Mouse (Mus musculus): ENCODE results near the gene Rc3h1. TPM values are rescaled to one million over a fixed set of nuclear protein-coding genes. Genes with fewer than 3 reads are reported as not detected.
"Not testable (repeated sequence)": the region's sequence is repeated elsewhere in the genome, so short reads cannot be mapped to it uniquely, and the experiment has no call there.

Rc3h1 gene
- polyA plus RNA-seq, 1 experiment from 2014 or later = 8.9 TPM

DNA sequence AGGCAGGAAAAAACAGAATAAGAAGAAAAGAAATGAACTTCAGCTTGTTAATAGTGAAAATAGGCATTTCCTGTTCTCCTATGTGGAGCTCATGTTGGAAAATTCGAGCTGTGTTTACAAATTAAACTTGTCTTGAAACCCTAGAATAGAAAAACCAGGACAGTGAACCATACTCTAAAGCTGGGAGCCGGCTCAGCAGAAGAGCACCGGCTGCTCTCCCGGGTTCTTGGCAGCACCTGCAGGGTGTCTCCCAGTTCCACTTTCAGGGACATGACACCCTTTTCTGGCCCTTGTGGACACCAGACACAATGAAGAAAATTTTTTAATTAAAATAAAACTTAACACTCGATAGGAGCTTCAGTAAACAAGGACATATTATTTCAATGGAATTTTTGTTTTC is 62.4 kb downstream of the Rc3h1 start:
- no peak overlapping the region for H3K4me3 ChIP-seq
- H3K9me3 ChIP-seq = no peaks in the 10 kb centered on the region
- peaks cover 81% of the 10 kb centered on the region for H3K36me3 ChIP-seq (replicated peaks)
- no peak overlapping the region for H3K27ac ChIP-seq (replicated peaks)
- whole genome bisulfite sequencing = 84% methylated on average over 5 of the region's 5 CpGs
- H3K27me3 ChIP-seq (replicated peaks; ENCODE audit: low read depth, poor library complexity, severe bottlenecking) = no peaks in the 10 kb centered on the region
- DNase-seq (ENCODE audit: low spot score) = no peak
- no peaks in the 10 kb centered on the region for H3K4me1 ChIP-seq

DNA sequence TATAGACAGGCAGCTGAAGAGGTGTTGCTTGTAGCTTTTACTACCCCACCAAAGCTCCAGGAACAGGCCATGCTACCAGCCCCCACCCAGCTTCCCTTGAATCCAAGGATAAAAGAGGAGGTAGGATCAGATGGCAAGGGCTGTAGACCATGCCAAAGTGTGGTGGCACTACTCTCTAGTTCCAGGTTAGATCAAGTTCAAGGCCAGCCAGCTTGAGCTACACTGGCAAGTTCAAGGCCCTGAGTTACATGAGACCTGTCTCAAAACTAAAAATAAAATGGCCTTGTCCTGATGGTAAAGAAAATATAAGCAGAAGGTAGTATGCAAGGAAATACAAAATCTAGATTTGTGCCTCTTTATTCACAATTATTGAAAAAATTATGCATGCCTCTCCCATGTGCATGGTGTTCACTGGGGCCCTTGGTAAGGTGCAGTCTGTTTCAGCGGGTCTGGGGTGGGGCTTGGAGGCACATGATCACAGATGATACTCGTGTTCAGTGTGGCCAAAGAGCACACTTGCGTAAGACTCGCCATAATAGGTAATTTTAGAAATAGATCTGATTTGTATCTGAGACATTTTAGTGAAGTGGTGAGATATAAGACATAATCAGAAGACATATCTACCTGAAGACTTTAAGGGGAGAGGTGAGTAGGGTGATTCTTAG is 72.0 kb downstream of the Rc3h1 start, which contains the start of gene Serpinc1:
Serpinc1 (plus strand) TSS at position 515 of the 665 bp plus-strand sequence.
- H3K27me3 ChIP-seq (replicated peaks; ENCODE audit: low read depth, poor library complexity, severe bottlenecking) = no peaks in the 10 kb centered on the region
- WGBS = 91% methylated on average over 4 of the region's 4 CpGs
- H3K36me3 ChIP-seq (replicated peaks) = peaks cover 9% of the 10 kb centered on the region; the same call in 1 of the 2 replicates
- H3K4me1 ChIP-seq = no peaks in the 10 kb centered on the region
- no peak within 1 kb of the TSS for H3K27ac ChIP-seq (replicated peaks)
- no peak within 1 kb of the TSS for H3K4me3 ChIP-seq
- no peak for DNase-seq (ENCODE audit: low spot score)
- no peaks in the 10 kb centered on the region for H3K9me3 ChIP-seq

DNA sequence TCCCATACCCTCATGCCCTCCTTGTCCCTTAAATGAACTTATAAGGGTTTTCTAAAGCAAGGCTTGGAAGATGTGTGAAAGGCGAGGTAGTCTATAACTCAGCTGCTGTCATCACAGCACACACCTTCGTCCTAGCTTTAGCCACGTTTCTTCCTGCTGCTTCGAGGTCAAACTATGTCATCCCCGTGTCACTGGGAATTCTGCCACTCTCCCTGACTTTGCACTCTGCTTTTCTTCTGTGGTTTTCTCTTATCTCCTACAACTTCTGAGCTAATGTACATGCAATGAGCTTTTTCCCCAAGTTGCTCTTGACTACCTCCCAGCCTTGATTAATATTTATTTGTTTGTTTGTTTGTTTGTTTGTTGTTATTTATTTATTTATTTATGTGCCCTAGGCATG is 73.8 kb downstream of the Rc3h1 start:
- peaks cover 9% of the 10 kb centered on the region; the same call in 1 of the 2 replicates for H3K36me3 ChIP-seq (replicated peaks)
- H3K9me3 ChIP-seq = no peaks in the 10 kb centered on the region
- H3K4me1 ChIP-seq = peaks cover 3% of the 10 kb centered on the region; the same call in 1 of the 2 replicates
- DNase-seq (ENCODE audit: low spot score) = no peak
- 89% methylated on average over 5 of the region's 5 CpGs for WGBS
- H3K4me3 ChIP-seq = no peak overlapping the region
- no peak overlapping the region for H3K27ac ChIP-seq (replicated peaks)
- no peaks in the 10 kb centered on the region for H3K27me3 ChIP-seq (replicated peaks; ENCODE audit: low read depth, poor library complexity, severe bottlenecking)

DNA sequence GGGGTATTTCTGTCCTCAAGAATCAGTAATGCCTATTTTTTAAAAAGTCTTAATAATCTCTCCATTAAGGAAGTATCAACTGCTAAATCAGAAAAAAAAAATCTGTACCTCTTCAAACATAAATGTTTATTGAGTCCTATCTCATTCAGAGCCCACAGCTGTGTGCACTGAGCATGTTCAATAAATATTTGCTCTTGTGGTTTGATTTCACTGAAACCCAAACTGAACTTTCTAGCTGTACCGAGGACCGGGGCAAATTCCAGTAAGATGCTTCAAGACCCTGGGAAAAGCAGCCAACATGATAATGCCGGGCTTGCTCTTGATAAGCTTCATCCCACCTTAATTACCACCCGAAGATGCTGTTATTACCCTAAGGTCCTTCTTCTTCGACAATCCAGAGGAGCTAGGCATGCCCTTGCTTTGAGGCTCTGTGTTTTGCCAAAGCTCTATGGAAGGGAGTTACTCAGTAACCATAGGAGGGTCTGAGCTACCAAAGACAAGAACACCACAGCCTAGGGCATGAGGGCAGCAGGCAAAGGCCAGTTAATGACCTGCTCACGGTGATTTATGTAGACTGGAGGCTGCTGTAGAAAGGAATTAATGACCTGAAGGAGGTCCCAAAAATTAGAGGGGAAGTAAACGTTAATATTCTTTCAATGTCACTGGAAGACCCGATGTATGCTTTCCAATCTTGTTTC is 74.5 kb downstream of the Rc3h1 start:
- no peak for DNase-seq (ENCODE audit: low spot score)
- Histone ChIP-seq H3K4me1 (peaks cover 8% of the 10 kb centered on the region; the same call in 1 of the 2 replicates), H3K27ac (replicated peaks) (no peak overlapping the region), H3K36me3 (replicated peaks) (0 out of 2 replicates have a peak, but pooled peaks cover 5% of the 10 kb centered on the region), H3K9me3 (no peaks in the 10 kb centered on the region), H3K4me3 (no peak overlapping the region), H3K27me3 (replicated peaks; ENCODE audit: low read depth, poor library complexity, severe bottlenecking) (no peaks in the 10 kb centered on the region)
- 87% methylated on average over 8 of the region's 8 CpGs for WGBS

DNA sequence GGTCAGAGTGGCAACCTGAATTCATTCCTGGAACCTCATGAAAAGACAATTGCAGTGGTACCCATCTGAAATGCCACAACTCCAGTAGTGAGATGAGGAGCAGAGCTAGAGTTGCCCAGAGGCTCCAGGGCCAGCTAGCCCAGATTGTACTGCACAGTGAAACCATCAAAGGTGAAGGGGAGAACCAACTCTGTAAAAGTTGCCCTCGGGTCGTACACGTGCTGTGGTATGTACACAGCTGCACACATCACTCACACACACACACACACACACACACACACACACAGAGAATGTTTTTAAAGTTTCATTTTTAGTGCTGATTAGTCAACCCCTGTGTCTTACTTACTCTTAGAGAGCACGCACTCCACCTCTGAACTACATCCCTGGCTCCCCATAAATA is 75.1 kb downstream of the Rc3h1 start:
- no peaks in the 10 kb centered on the region for H3K27me3 ChIP-seq (replicated peaks; ENCODE audit: low read depth, poor library complexity, severe bottlenecking)
- H3K27ac ChIP-seq (replicated peaks) = no peak overlapping the region
- H3K4me3 ChIP-seq = no peak overlapping the region
- H3K9me3 ChIP-seq = no peaks in the 10 kb centered on the region
- H3K36me3 ChIP-seq (replicated peaks) = 0 out of 2 replicates have a peak, but pooled peaks cover 3% of the 10 kb centered on the region
- no peak for DNase-seq (ENCODE audit: low spot score)
- H3K4me1 ChIP-seq = peaks cover 8% of the 10 kb centered on the region; the same call in 1 of the 2 replicates
- WGBS = 96% methylated on average over 4 of the region's 4 CpGs

DNA sequence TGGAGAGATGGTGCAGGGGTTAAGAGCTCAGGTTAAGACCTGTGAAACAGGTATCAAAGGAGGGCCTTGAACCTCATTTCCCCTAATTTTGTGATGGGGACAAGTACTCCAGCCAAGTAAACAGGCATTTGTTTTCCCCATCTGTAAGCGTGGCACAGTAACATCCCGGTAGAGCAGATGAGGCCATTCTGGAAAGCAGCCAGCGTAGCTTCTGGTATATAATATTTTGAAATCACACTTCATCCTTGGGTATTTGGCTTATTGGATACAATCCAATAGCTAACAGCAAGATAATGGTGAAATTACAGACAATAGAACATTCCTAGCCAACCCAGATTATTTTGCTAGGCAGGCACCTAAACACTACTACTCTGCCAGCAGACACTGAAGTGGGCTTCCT is 76.7 kb downstream of the Rc3h1 start:
- no peak for DNase-seq (ENCODE audit: low spot score)
- Histone ChIP-seq H3K4me3 (no peak overlapping the region), H3K27ac (replicated peaks) (no peak overlapping the region), H3K36me3 (replicated peaks) (no peaks in the 10 kb centered on the region), H3K9me3 (no peaks in the 10 kb centered on the region), H3K4me1 (peaks cover 8% of the 10 kb centered on the region), H3K27me3 (replicated peaks; ENCODE audit: low read depth, poor library complexity, severe bottlenecking) (no peaks in the 10 kb centered on the region)
- 92% methylated on average over 3 of the region's 3 CpGs for WGBS

DNA sequence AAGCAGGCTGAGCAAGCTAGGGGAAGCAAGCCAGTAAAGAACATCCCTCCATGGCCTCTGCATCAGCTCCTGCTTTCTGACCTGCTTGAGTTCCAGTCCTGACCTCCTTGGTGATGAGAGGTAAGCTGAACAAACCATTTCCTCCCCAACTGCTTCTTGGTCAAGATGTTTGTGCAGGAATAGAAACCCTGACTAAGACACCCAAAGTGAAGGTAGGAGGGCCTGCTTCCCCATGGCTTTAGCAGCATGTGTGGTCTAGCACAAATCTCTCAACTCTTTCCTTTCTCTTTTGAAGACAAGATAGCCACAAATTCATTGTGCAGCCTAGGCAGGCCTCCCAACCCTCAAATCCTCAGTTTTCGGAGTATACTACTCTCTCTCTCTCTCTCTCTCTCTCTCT is 78.5 kb downstream of the Rc3h1 start:
- not testable (repeated sequence) for H3K36me3 ChIP-seq (replicated peaks); H3K4me1 ChIP-seq; H3K27ac ChIP-seq (replicated peaks); DNase-seq (ENCODE audit: low spot score); H3K27me3 ChIP-seq (replicated peaks; ENCODE audit: low read depth, poor library complexity, severe bottlenecking); H3K9me3 ChIP-seq; H3K4me3 ChIP-seq
- WGBS = 59% methylated on average over 1 of the region's 1 CpGs

DNA sequence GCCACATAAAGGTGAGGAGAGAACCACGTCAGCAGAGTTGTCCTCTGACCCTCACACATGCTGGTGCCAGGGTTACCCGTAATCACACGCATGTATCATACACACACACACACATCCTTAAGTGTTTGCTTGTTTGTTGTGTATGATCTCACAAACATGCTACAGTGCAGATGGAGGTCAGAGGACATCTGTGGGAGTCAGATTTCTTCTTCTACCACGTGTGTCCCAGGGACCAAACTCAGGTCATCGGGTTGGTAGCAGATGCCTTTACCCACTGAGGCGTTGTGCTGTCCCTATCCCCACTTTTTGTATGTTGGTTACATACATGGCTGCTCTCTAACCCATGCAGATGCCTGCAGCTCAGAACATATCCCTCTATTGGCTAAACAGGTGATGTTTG is 79.3 kb downstream of the Rc3h1 start:
- Histone ChIP-seq H3K27me3 (replicated peaks; ENCODE audit: low read depth, poor library complexity, severe bottlenecking) (no peaks in the 10 kb centered on the region), H3K9me3 (no peaks in the 10 kb centered on the region), H3K27ac (replicated peaks) (no peak overlapping the region), H3K36me3 (replicated peaks) (no peaks in the 10 kb centered on the region), H3K4me3 (no peak overlapping the region), H3K4me1 (peaks cover 8% of the 10 kb centered on the region)
- WGBS = 83% methylated on average over 6 of the region's 6 CpGs
- no peak for DNase-seq (ENCODE audit: low spot score)

DNA sequence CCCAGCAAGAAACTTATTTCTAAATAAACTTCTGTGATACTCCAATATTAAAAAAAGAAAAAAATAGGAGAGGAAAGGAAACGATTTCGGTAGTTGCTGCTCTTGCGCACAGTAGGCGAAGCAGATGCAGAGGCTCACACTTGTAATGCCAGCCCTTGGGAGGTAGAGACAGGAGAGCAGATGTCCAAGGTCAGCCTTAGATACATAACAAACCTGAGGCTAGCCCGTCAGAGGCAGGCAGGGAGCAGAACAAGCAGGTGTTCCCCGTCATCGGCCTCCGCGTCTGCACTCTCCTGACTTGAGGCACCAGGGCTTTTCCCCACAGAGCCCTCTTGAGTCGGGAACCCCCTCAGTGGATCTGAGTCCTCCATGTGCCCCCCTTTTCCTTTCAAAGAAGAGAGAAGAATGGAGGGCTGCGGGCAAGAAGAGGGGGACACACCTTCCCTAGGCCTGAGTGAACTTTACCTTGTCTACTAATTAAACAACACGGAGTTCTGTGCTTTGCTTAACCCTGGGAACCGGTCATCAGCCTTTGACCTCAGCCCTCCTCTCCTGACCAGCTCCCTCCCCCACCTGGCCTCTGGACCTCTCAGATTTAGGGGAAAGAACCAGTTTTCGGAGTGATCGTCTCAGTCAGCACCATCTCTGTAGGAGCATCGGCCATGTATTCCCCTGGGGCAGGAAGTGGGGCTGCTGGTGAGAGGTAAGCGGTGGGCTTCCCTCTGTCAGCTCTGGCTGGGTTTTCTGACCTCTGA is 80.8 kb downstream of the Rc3h1 start:
- WGBS = 81% methylated on average over 17 of the region's 17 CpGs
- Histone ChIP-seq H3K4me3 (no peak overlapping the region), H3K36me3 (replicated peaks) (no peaks in the 10 kb centered on the region), H3K27me3 (replicated peaks; ENCODE audit: low read depth, poor library complexity, severe bottlenecking) (no peaks in the 10 kb centered on the region), H3K27ac (replicated peaks) (no peak overlapping the region), H3K4me1 (peaks cover 8% of the 10 kb centered on the region), H3K9me3 (no peaks in the 10 kb centered on the region)
- DNase-seq (ENCODE audit: low spot score) = no peak

DNA sequence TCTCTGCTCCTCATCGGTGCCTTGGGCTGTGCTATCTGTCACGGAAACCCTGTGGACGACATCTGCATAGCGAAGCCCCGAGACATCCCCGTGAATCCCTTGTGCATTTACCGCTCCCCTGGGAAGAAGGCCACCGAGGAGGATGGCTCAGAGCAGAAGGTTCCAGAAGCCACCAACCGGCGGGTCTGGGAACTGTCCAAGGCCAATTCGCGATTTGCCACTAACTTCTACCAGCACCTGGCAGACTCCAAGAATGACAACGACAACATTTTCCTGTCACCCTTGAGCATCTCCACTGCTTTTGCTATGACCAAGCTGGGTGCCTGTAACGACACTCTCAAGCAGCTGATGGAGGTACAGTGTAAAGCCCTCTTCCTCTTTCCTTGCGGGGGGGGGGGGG is 83.2 kb downstream of the Rc3h1 start:
- DNase-seq (ENCODE audit: low spot score) = no peak
- no peaks in the 10 kb centered on the region for H3K27me3 ChIP-seq (replicated peaks; ENCODE audit: low read depth, poor library complexity, severe bottlenecking)
- WGBS = 82% methylated on average over 15 of the region's 15 CpGs

DNA sequence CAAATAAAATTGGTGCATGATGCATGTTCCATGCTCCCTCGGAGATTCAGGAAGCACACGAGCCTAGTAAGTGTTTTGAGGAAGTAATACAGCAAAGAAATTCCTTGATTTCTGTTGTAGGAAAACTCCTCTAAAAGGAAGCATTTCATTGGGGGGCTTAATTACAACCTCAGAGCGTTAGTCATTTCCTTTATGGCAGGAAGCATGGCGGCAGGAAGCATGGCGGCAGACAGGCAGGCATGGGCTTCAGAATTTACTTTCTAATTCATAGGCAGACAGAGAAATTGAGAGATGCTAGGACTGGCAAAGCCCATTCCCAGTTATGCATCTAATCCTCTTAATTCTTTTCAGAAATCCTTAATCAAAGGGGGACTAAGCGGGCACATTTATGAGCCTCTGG is 87.6 kb downstream of the Rc3h1 start:
- H3K27ac ChIP-seq (replicated peaks) = no peak overlapping the region
- WGBS = 92% methylated on average over 6 of the region's 6 CpGs

More for the DNA sequence above, 83.2 kb downstream of the Rc3h1 start:
- Histone ChIP-seq H3K4me1 (peaks cover 5% of the 10 kb centered on the region), H3K4me3 (no peak overlapping the region), H3K36me3 (replicated peaks) (no peaks in the 10 kb centered on the region), H3K27ac (replicated peaks) (no peak overlapping the region), H3K9me3 (no peaks in the 10 kb centered on the region)

DNA sequence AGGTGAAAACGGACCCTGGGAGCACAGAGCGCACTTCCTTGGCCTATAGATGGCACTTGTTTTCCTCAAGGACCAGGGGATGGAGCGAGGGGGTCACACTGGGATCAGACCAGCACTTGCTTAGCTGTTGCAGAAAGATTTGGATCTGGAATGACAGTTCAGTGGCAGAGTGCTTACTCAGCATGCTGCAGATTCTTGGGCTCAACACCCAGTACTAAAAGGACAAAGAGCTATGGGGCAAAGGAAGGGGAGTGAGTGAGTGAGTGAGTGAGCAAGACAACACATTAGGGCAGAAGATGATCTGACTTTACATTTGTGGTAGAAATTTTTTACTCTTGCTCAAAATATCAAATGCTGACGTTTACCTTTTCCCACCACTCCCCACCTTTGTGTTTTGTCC is 98.7 kb downstream of the Rc3h1 start:
- no peaks in the 10 kb centered on the region for H3K27me3 ChIP-seq (replicated peaks; ENCODE audit: low read depth, poor library complexity, severe bottlenecking)
- DNase-seq (ENCODE audit: low spot score) = no peak
- no peak overlapping the region for H3K4me3 ChIP-seq
- WGBS = 67% methylated on average over 4 of the region's 4 CpGs
- peaks cover 37% of the 10 kb centered on the region for H3K36me3 ChIP-seq (replicated peaks)
- no peak overlapping the region for H3K27ac ChIP-seq (replicated peaks)
- peaks cover 3% of the 10 kb centered on the region; the same call in 1 of the 2 replicates for H3K4me1 ChIP-seq
- H3K9me3 ChIP-seq = no peaks in the 10 kb centered on the region

More for the DNA sequence above, 87.6 kb downstream of the Rc3h1 start:
- H3K4me1 ChIP-seq = no peaks in the 10 kb centered on the region
- H3K4me3 ChIP-seq = no peak overlapping the region
- H3K36me3 ChIP-seq (replicated peaks) = 0 out of 2 replicates have a peak, but pooled peaks cover 3% of the 10 kb centered on the region
- H3K9me3 ChIP-seq = no peaks in the 10 kb centered on the region
- H3K27me3 ChIP-seq (replicated peaks; ENCODE audit: low read depth, poor library complexity, severe bottlenecking) = no peaks in the 10 kb centered on the region
- no peak for DNase-seq (ENCODE audit: low spot score)
